Mouse (Mus musculus) midbrain, postnatal 0 days (tissue): Measurements from ENCODE around the gene Gm17727. TPM values are rescaled to one million over a fixed set of nuclear protein-coding genes. Genes with fewer than 3 reads are reported as not detected.
"Not testable (repeated sequence)": the region's sequence is repeated elsewhere in the genome, so short reads cannot be mapped to it uniquely, and the experiment has no call there.

ENCODE experiments used
- ATAC-seq: fragments of 200-750 bp; cut with Nextera tagmentation; 2 replicates; pipeline ENCODE4 v1.8.0; 2017; ENCODE audit warnings: moderate number of reproducible peaks, mild to moderate bottlenecking, moderate TSS enrichment, moderate library complexity; ENCODE audit not compliant: low FRiP score
- DNase-seq: peaks from one replicate; pipeline ENCODE4 v3.0.0-alpha.2; 2015; ENCODE audit warnings: low spot score
- H3K27ac ChIP-seq: fragments of 300-500 bp; sonication (generic); 2 replicates; pipeline ENCODE4 v1.5.1; 2014; ENCODE audit warnings: low read depth, mild to moderate bottlenecking, low read length, mixed read lengths
- H3K27me3 ChIP-seq: fragments of 300-500 bp; sonication (generic); 2 replicates; pipeline ENCODE4 v1.6.1; 2014; ENCODE audit warnings: low read length, control low read depth, mixed read lengths; ENCODE audit not compliant: insufficient read depth
- H3K36me3 ChIP-seq: fragments of 300-500 bp; sonication (generic); 2 replicates; pipeline ENCODE4 v1.6.1; 2014; ENCODE audit warnings: low read length, control low read depth, mixed read lengths; ENCODE audit not compliant: insufficient read depth
- H3K4me1 ChIP-seq: fragments of 300-500 bp; sonication (generic); 2 replicates; pipeline ENCODE4 v1.6.1; 2014; ENCODE audit warnings: mild to moderate bottlenecking, control low read depth, antibody characterized with exemption, low read length, mixed read lengths; ENCODE audit not compliant: insufficient read depth
- H3K4me2 ChIP-seq: fragments of 300-500 bp; sonication (generic); 2 replicates; pipeline ENCODE4 v1.6.1; 2014; ENCODE audit warnings: low read depth, mild to moderate bottlenecking, low read length, mixed read lengths; ENCODE audit not compliant: poor library complexity, severe bottlenecking
- H3K4me3 ChIP-seq: fragments of 300-500 bp; sonication (generic); 2 replicates; pipeline ENCODE4 v1.5.1; 2014; ENCODE audit warnings: low read depth, mild to moderate bottlenecking, low read length, moderate library complexity
- H3K9ac ChIP-seq: fragments of 300-500 bp; sonication (generic); replicated peaks from 2 replicates; pipeline ENCODE4 v1.6.1; 2014; ENCODE audit warnings: mild to moderate bottlenecking, low read length, moderate library complexity, mixed read lengths; ENCODE audit not compliant: poor library complexity, severe bottlenecking
- H3K9me3 ChIP-seq: fragments of 300-500 bp; sonication (generic); 2 replicates; pipeline ENCODE4 v1.6.1; 2016; ENCODE audit warnings: low read length, control low read depth
- CTCF ChIP-seq: IDR thresholded peaks from 2 replicates; pipeline ENCODE4 v1.5.1; 2016; ENCODE audit warnings: antibody characterized with exemption, mild to moderate bottlenecking
- WGBS: fragments of 180-500 bp; shearing (Covaris S2); extraction: QIAGEN DNeasy Blood & Tissue Kit; methylation state at CpG from one replicate; pipeline ENCODE4 v1.1.7; 2014; 5-methylcytosine and 5-hydroxymethylcytosine counted together
- polyA plus RNA-seq: library from polyadenylated mRNA; unstranded; fragments of >200 nt; fragmentation: Nextera tagmentation; extraction: Ambion mirVana; gene quantifications from 2 replicates; pipeline ENCODE4 v1.2.1, GENCODE M21; 2015
- total RNA-seq: library from RNA; depleted of rRNA; stranded (reverse); fragments of >200 nt; gene quantifications from 2 replicates; pipeline ENCODE4 v1.2.3, GENCODE M21; 2014; rRNA removed

Gene Gm17727
- total RNA-seq = not detected in 2 replicates
- polyA plus RNA-seq = not detected in 2 replicates

- ATAC-seq = no peak
- H3K36me3 ChIP-seq = no peaks in the 10 kb centered on the region
- no peaks in the 10 kb centered on the region for H3K4me1 ChIP-seq
- no peak for DNase-seq
- no peaks in the 10 kb centered on the region for H3K27me3 ChIP-seq
- WGBS = 63% methylated on average over 3 of the region's 3 CpGs
- no peak within 1 kb of the TSS for H3K9ac ChIP-seq
- H3K4me2 ChIP-seq = no peak within 1 kb of the TSS
- peaks cover 5% of the 10 kb centered on the region; the same call in 1 of the 2 replicates for H3K9me3 ChIP-seq
- H3K27ac ChIP-seq = no peak within 1 kb of the TSS
- no peak within 1 kb of the TSS for H3K4me3 ChIP-seq
- no peak for TF ChIP-seq CTCF
Measured at GRCm38 (mm10) chr9:35778009-35778408, at the start of gene Gm17727. TSS of gene Gm17727 (minus strand) at chr9:35778109.

GRCm38 (mm10) chr9:35817881-35818280 lies 40.0 kb upstream of the Gm17727 start:
- H3K9ac ChIP-seq, DNase-seq, H3K4me2 ChIP-seq, H3K27ac ChIP-seq, H3K4me1 ChIP-seq, H3K27me3 ChIP-seq, H3K9me3 ChIP-seq, H3K36me3 ChIP-seq, H3K4me3 ChIP-seq, ATAC-seq: not testable (repeated sequence)
- 98% methylated on average over 15 of the region's 15 CpGs for WGBS

- H3K4me3 ChIP-seq = no peak overlapping the region
- H3K27ac ChIP-seq = no peak overlapping the region
- no peaks in the 10 kb centered on the region for H3K4me1 ChIP-seq
- no peaks in the 10 kb centered on the region for H3K36me3 ChIP-seq
- H3K9ac ChIP-seq = no peak overlapping the region
- H3K9me3 ChIP-seq = peaks cover 11% of the 10 kb centered on the region
- no peak for DNase-seq
- no peaks in the 10 kb centered on the region for H3K27me3 ChIP-seq
- no peak for ATAC-seq
- H3K4me2 ChIP-seq = no peak overlapping the region
- TF ChIP-seq CTCF = no peak
Measured at GRCm38 (mm10) chr9:35798146-35798545, 20.2 kb upstream of the Gm17727 start.

GRCm38 (mm10) chr9:35790001-35790400 lies 12.1 kb upstream of the Gm17727 start, which contains the start of the genes Gm27235 and D730048I06Rik:
TSS of gene Gm27235 (minus strand) at chr9:35790101.
TSS of gene D730048I06Rik (minus strand) at chr9:35790112.
- Histone ChIP-seq H3K4me1 (no peaks in the 10 kb centered on the region), H3K27ac (no peak within 1 kb of the TSS), H3K27me3 (no peaks in the 10 kb centered on the region), H3K4me2 (no peak within 1 kb of the TSS), H3K9me3 (0 out of 2 replicates have a peak, but pooled peaks cover 4% of the 10 kb centered on the region), H3K36me3 (no peaks in the 10 kb centered on the region), H3K4me3 (no peak within 1 kb of the TSS), H3K9ac (no peak within 1 kb of the TSS)
- 91% methylated on average over 3 of the region's 3 CpGs for WGBS
- DNase-seq (no peak), ATAC-seq (no peak)
- no peak for TF ChIP-seq CTCF

- no peak for ATAC-seq
Measured at GRCm38 (mm10) chr9:35756843-35757242, 21.1 kb downstream of the Gm17727 start.

GRCm38 (mm10) chr9:35740749-35741148 lies 37.2 kb downstream of the Gm17727 start, which contains the start of gene Gm17677:
TSS of gene Gm17677 (plus strand) at chr9:35741049.
- DNase-seq (no peak), ATAC-seq (no peak)
- H3K9me3 ChIP-seq = 0 out of 2 replicates have a peak, but pooled peaks cover 12% of the 10 kb centered on the region
- H3K9ac ChIP-seq = no peak within 1 kb of the TSS
- H3K36me3 ChIP-seq = no peaks in the 10 kb centered on the region
- H3K27me3 ChIP-seq = no peaks in the 10 kb centered on the region
- H3K27ac ChIP-seq = no peak within 1 kb of the TSS
- no peak within 1 kb of the TSS for H3K4me2 ChIP-seq
- H3K4me3 ChIP-seq = no peak within 1 kb of the TSS
- no peak for TF ChIP-seq CTCF
- no peaks in the 10 kb centered on the region for H3K4me1 ChIP-seq

More at GRCm38 (mm10) chr9:35756843-35757242, 21.1 kb downstream of the Gm17727 start:
- H3K36me3 ChIP-seq = no peaks in the 10 kb centered on the region
- no peak overlapping the region for H3K4me2 ChIP-seq
- 0 out of 2 replicates have a peak, but pooled peaks cover 3% of the 10 kb centered on the region for H3K9me3 ChIP-seq
- no peak for TF ChIP-seq CTCF
- H3K4me1 ChIP-seq = no peaks in the 10 kb centered on the region
- no peak overlapping the region for H3K27ac ChIP-seq
- no peaks in the 10 kb centered on the region for H3K27me3 ChIP-seq
- H3K4me3 ChIP-seq = no peak overlapping the region
- H3K9ac ChIP-seq = no peak overlapping the region
- no peak for DNase-seq

Other genes starting within 250 kb of the Gm17727 start
- 24.1 and 28.6 TPM in 2 replicates for gene Ddx25, start 219.6 kb downstream of the Gm17727 start, total RNA-seq
- 28.5 and 28.7 TPM in 2 replicates for gene Ddx25, start 219.6 kb downstream of the Gm17727 start, polyA plus RNA-seq
- gene Pus3, start 219.5 kb downstream of the Gm17727 start, total RNA-seq = 9.6 and 12.8 TPM in 2 replicates
- gene Pus3, start 219.5 kb downstream of the Gm17727 start, polyA plus RNA-seq = 13.3 and 14.2 TPM in 2 replicates
- 0.14 and 0.33 TPM in 2 replicates for gene Pate2, start 207.8 kb downstream of the Gm17727 start, total RNA-seq
- 0.42 and 0.54 TPM in 2 replicates for gene Pate2, start 207.8 kb downstream of the Gm17727 start, polyA plus RNA-seq
- gene Hyls1, start 207.7 kb downstream of the Gm17727 start, total RNA-seq = 7.9 and 8.9 TPM in 2 replicates
- gene Hyls1, start 207.7 kb downstream of the Gm17727 start, polyA plus RNA-seq = 9.2 and 10.7 TPM in 2 replicates
- gene Pate4, start 166.2 kb downstream of the Gm17727 start, total RNA-seq = not detected in 2 replicates
- not detected in 2 replicates for gene Pate4, start 166.2 kb downstream of the Gm17727 start, polyA plus RNA-seq
- gene Pate3, start 129.9 kb downstream of the Gm17727 start, total RNA-seq = not detected in 2 replicates
- gene Pate3, start 129.9 kb downstream of the Gm17727 start, polyA plus RNA-seq = not detected in 2 replicates
- gene Pate1, start 90.7 kb downstream of the Gm17727 start, total RNA-seq = not detected in 2 replicates
- not detected in 2 replicates for gene Pate1, start 90.7 kb downstream of the Gm17727 start, polyA plus RNA-seq
- gene Gm17677, start 37.1 kb downstream of the Gm17727 start, total RNA-seq = not detected in 2 replicates
- gene Gm17677, start 37.1 kb downstream of the Gm17727 start, polyA plus RNA-seq = not detected in 2 replicates
- gene Gm27235, start 12.0 kb upstream of the Gm17727 start, total RNA-seq = not detected in 2 replicates
- gene Gm27235, start 12.0 kb upstream of the Gm17727 start, polyA plus RNA-seq = not detected in 2 replicates
- not detected in 2 replicates for gene D730048I06Rik, start 12.0 kb upstream of the Gm17727 start, total RNA-seq
- not detected in 2 replicates for gene D730048I06Rik, start 12.0 kb upstream of the Gm17727 start, polyA plus RNA-seq
- gene 9230110F15Rik, start 66.0 kb upstream of the Gm17727 start, total RNA-seq = not detected in 2 replicates
- not detected in 2 replicates for gene 9230110F15Rik, start 66.0 kb upstream of the Gm17727 start, polyA plus RNA-seq
- gene 9230113P08Rik, start 130.3 kb upstream of the Gm17727 start, total RNA-seq = not detected in 2 replicates
- not detected in 2 replicates for gene 9230113P08Rik, start 130.3 kb upstream of the Gm17727 start, polyA plus RNA-seq